Mouse (Mus musculus) bone marrow, adult 2 months (tissue): ENCODE data around the gene Usp19. TPM values are rescaled to one million over a fixed set of nuclear protein-coding genes. Genes with fewer than 3 reads are reported as not detected.

ENCODE experiments used
- H3K27ac ChIP-seq: fragments of 200-500 bp; 2 replicates; pipeline ENCODE4 v1.5.1; 2012; ENCODE audit warnings: low read depth, mild to moderate bottlenecking, control low read depth, inconsistent platforms, low read length; ENCODE audit not compliant: control insufficient read depth, poor library complexity, insufficient read depth
- H3K4me1 ChIP-seq: fragments of 200-500 bp; 2 replicates; pipeline ENCODE4 v1.6.1; 2011; ENCODE audit warnings: low read length; ENCODE audit not compliant: control insufficient read depth, insufficient read depth
- H3K4me3 ChIP-seq: fragments of 200-500 bp; replicated peaks from 2 replicates; pipeline ENCODE3; 2011; ENCODE audit warnings: mild to moderate bottlenecking, low read depth, low read length, control low read depth; ENCODE audit not compliant: control insufficient read depth
- CTCF ChIP-seq: fragments of 200-500 bp; IDR thresholded peaks from 2 replicates; pipeline ENCODE4 v1.5.1; 2011; ENCODE audit warnings: low read length, control low read depth; ENCODE audit not compliant: control insufficient read depth, insufficient read depth
- POLR2A ChIP-seq: fragments of 200-500 bp; IDR thresholded peaks from 2 replicates; pipeline ENCODE4 v1.6.1; 2011; ENCODE audit warnings: low read depth, mild to moderate bottlenecking, control low read depth, low read length, borderline replicate concordance; ENCODE audit not compliant: control insufficient read depth
- WGBS: fragments of 180-500 bp; shearing (Covaris S2); methylation state at CpG from one replicate; pipeline ENCODE4 v1.1.7; 2018; 5-methylcytosine and 5-hydroxymethylcytosine counted together
- polyA plus RNA-seq: library from polyadenylated mRNA; stranded (reverse); fragments of >200 nt; gene quantifications from 2 replicates; pipeline ENCODE4 v1.2.4, GENCODE M21; 2011; ENCODE audit warnings: low replicate concordance; ENCODE audit not compliant: missing spikeins, insufficient read depth, insufficient read length

Gene Usp19
- polyA plus RNA-seq, 1 experiment: 94.4 TPM

- TF ChIP-seq CTCF: peak; percentile 74
- no peak for TF ChIP-seq POLR2A
- H3K4me1 ChIP-seq: no peaks in the 10 kb centered on the region
- WGBS: 2% methylated on average over 40 of the region's 40 CpGs
- H3K4me3 ChIP-seq: peak overlapping the region; percentile 77
- H3K27ac ChIP-seq: no peak overlapping the region; the same call in 1 of the 2 replicates
Observed at GRCm38 (mm10) chr9:108452291-108452906, 38.0 kb upstream of the Usp19 start.

DNA sequence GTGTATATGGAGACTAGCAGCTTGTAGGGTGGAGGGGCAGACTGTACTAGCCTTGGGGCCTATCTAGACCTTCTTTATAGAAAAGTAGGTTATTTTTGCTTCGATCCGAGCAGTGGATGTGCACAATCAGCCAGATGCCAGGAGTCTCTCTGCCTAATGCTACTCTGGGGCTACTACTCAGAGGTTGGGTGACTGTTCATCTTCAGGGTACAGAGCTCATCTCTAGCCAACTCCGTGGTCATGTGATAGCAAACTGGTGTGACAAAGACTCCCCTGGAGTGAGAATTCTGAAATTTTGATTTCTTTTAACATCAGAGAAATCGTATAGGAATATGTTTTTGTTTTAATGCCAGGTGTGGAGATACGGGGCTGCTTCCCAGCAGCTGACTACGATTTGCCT, 37.5 kb upstream of the Usp19 start:
- 55% methylated on average over 6 of the region's 6 CpGs for WGBS
- TF ChIP-seq POLR2A (no peak), CTCF (no peak)
- no peaks in the 10 kb centered on the region for H3K4me1 ChIP-seq
- no peak overlapping the region for H3K4me3 ChIP-seq
- no peak overlapping the region for H3K27ac ChIP-seq

DNA sequence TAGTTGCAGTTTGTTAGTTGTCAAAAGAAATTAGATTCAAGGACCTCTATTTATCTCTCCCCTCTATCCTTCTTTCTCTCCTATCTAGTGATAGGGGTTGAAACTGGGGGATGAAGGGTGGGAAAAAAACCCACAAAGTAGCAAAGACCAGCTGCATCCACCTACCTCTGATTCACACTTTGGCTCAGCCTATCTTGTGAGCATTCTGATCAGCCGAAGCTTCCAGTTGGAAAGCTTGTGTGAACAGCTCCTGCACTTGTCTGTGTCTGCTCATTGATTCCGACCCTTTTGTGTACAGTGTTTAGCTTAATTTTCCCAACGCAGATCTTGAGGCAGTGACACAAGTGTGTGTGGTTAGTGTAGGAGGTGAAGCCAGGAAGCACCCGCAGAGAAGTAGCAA, 36.9 kb upstream of the Usp19 start:
- TF ChIP-seq POLR2A: no peak
- no peak for TF ChIP-seq CTCF
- WGBS: 41% methylated on average over 4 of the region's 4 CpGs
- no peak overlapping the region for H3K27ac ChIP-seq
- no peak overlapping the region for H3K4me3 ChIP-seq
- no peaks in the 10 kb centered on the region for H3K4me1 ChIP-seq

- WGBS: 79% methylated on average over 6 of the region's 6 CpGs
- TF ChIP-seq CTCF (no peak), POLR2A (no peak)
- H3K27ac ChIP-seq: no peak overlapping the region
- no peaks in the 10 kb centered on the region for H3K4me1 ChIP-seq
- H3K4me3 ChIP-seq: no peak overlapping the region
Observed at GRCm38 (mm10) chr9:108454429-108454828, 36.0 kb upstream of the Usp19 start.

GRCm38 (mm10) chr9:108455747-108456571, 34.4 kb upstream of the Usp19 start:
- Histone ChIP-seq H3K4me1 (no peaks in the 10 kb centered on the region), H3K27ac (no peak overlapping the region), H3K4me3 (no peak overlapping the region)
- 67% methylated on average over 12 of the region's 12 CpGs for WGBS
- TF ChIP-seq CTCF: no peak
- TF ChIP-seq POLR2A: no peak

DNA sequence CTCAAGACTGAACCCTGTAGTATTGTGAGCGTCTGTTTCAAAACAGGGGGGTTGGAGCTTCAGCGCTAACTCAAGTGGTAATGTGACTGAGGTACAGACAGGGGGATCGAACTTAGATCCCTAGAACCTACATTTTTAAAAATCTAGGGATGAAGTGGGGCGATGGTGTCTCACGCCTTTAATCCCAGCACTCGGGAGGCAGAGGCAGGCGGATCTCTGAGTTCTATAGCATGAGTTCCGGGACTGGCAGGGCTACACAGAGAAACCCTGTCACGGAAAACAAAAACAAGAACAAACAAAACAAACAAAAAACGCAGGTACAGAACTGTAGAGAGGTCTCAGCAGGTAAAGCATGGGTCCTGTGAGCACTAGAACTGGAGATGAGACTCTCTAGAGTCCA, 33.4 kb upstream of the Usp19 start:
- TF ChIP-seq POLR2A (no peak), CTCF (no peak)
- Histone ChIP-seq H3K4me1 (peaks cover 2% of the 10 kb centered on the region), H3K27ac (no peak overlapping the region), H3K4me3 (no peak overlapping the region)
- 87% methylated on average over 10 of the region's 10 CpGs for WGBS

DNA sequence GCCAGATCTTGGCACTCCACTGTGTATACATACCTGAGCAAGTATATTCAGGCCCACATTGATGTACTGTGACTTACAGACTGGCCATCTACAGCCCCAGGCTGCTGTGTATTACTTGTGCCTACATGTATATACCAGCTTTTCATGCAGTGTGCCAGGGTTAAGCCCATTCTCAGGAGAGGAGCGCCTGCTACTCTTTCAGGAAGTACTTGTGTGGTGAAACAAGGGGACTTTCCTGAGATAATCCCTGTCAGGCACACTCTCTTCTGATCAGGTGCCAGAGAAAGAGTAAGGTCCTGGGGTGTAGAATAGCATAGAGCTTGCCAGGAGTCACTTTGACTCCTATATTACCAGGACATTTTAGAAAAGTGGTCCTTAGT, 30.5 kb upstream of the Usp19 start:
- TF ChIP-seq CTCF: no peak
- TF ChIP-seq POLR2A: no peak
- H3K27ac ChIP-seq: no peak overlapping the region
- WGBS: 65% methylated on average over 1 of the region's 1 CpGs

DNA sequence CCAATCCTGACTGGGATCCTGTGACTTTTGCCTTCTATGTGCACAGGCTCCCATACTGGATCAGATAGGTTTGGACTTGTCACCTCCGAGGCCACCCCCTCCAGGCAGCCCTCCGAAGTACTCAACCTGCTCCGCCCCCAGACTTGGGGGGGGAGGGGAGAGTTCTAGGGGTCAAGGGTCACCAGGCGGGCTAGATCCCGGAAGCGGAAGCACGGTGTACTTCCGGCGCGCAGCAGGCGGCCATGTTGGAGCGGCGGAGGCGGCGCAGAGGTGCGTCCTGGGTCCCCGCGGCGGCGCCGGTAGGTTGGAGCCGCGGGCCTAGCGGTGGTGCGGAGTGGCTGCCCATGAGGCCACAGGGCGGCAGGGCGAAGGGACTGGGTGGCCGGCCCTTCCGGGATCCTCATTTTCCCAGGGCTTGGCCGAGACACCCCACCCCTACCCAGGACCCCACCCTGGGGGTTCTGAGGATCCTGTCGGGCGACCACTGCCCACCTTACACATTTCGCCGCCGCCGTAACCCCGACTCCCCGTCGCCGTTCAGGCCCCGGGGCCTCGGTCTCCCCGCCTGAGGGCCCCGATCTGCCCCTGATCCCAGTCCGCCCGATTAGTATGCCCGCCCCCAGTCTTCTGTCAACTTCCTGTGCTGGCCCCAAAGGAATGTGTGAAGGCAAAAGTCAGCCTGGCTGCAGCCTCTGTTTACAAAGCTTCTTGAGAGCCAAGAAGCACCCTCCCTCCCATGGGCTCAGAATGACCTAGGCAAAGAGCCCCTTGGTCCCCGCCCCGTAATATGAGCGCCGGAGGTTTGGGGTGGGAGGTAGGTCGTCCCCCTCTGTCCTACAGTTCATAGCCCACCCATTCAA, 29.9 kb upstream of the Usp19 start, which contains the start of gene Ccdc71:
Gene Ccdc71 (plus strand): TSS at position 209 of the 860 bp plus-strand sequence.
- Histone ChIP-seq H3K27ac (peak within 1 kb of the TSS; percentile 55), H3K4me1 (peaks cover 2% of the 10 kb centered on the region), H3K4me3 (peak within 1 kb of the TSS; percentile 76)
- WGBS: under 1% methylated on average over 50 of the region's 52 CpGs
- no peak for TF ChIP-seq CTCF
- TF ChIP-seq POLR2A: peak; percentile 48; the same call in 1 of the 2 replicates

More for the DNA sequence above, 30.5 kb upstream of the Usp19 start:
- H3K4me3 ChIP-seq: peak overlapping the region; percentile 76
- H3K4me1 ChIP-seq: peaks cover 2% of the 10 kb centered on the region
